Mouse (Mus musculus) 3134 (cell line): ENCODE data around the gene Gm45140.

Experiments used
- DNase-seq: peaks from one replicate; pipeline ENCODE4 v3.0.0-alpha.2; 2011; ENCODE audit warnings: low spot score; ENCODE audit not compliant: insufficient read length; ENCODE audit errors: extremely low read depth

Gm45140 gene

DNA sequence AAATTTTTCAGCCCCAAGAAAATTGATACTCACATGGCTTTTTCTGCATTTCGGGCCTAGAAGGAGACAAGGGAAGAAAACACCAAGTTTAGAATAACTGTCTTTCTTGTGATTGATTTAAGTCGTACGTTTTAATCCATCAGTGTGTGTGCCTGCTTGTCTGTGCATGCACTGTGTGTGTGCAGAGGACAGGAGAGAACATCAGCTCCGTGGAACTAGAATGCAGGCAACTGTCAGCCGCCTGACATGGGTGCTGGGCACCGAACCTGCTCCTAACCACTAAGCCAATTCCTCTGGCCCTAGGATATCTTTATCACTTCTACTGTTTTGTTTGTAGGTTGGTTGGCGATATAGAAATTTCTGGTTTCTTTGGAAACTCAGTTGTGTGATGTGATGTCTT lies at the start of gene Gm45140:
Gene Gm45140 (minus strand): TSS at position 101 of the 400 bp plus-strand sequence.
- no peak for DNase-seq

DNA sequence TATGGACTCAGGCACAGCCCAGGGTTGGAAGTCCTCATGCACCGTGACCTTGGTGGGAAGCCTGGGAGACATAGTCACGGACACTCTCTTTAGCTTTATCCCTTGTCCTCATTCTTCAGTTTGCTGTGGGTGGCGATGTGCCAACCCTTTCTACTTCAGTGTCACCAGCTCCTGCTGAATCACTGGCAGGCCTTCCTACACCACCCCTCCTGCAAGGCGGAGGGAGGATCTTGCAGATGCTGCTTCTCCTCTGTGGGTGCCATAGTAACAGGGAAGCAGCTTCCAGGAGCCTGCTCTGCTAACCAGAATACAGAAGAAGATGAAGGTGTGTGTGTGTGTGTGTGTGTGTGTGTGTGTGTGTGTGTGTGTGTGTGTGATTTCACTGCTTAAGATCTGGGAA lies 47.2 kb upstream of the Gm45140 start:
- peak; percentile 48 for DNase-seq

DNA sequence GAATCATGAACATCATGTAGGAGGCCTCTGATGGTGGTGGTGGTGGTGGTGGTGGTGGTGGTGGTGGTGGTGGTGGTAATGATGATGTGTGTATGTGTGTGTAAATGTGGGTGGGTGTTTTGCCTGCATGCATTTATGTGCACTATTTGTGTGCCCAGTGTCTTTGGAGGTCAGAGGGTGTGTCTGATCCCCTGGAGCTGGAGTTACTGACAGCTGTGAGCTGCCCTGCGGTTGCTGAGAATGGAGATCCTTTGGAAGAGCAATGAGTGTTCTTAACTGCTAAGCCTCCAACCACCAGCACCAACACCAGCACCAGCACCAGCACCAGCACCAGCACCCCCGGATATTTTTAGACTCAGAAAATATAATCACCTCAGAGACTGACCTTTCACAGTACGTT lies 46.6 kb upstream of the Gm45140 start:
- no peak for DNase-seq

DNA sequence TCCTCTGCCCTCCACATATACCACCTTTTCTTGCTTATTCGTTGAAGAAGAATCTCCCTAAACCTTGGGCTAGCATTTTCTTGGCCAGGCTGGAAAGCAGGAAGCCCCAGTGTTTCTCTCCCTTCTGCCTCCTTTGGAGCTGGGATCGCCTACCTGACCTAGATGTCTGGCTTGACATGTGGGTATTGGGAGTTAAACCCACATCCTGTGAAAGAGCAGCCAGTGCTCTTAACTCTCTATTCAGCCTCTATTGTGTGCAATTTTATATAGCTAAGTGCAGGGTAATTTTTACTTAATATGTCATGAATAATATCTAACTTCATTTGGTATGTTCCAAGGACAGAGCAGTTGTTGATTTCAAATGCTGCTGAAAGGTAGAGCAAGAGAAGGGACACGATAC lies 44.0 kb upstream of the Gm45140 start:
- DNase-seq, result no peak

DNA sequence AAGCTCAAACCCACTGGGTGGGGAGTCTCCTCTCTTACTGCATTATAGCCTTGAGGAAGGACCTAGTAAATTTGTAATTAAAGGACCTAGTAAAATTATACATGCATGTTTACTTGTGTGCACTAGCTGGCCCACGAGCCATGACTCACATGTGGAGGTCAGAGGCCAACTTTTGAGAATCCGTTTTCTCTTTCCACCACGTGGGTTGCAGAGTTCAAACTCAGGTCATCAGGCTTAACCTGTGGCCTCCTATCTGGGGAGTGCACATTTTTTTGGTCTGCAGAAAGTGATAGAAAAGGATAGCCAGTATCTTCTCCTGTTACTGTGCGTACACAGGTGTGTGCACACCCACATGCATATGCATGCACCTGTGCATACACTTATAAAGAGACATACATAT lies 43.4 kb upstream of the Gm45140 start:
- no peak for DNase-seq

DNA sequence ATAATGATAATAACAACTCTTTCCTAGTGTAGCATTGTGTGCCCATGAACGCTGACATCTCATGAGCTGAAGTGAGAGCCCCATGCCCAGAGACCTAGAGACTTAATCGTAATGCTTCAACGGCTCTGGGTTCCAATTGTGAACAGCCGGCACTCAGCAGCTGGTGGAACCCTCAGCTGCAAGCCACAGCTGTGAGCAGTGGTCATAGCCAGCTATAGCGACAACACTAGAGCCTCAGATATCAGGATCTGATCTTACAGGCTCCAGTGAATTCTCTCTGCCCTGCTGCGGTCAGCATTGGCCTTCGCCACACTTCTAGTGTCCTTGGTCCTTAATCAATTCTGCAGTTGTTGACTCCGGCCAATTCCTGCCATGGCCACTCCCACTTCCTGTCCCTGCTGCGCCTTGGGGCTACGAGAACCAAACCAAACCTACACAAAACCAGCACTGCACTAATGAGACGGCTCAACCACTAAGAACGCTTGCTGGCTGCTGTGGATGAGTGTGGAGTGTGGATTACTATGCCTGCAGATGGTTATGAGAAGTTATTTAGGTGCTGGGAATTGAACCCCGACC lies 40.6 kb upstream of the Gm45140 start:
- no peak for DNase-seq

DNA sequence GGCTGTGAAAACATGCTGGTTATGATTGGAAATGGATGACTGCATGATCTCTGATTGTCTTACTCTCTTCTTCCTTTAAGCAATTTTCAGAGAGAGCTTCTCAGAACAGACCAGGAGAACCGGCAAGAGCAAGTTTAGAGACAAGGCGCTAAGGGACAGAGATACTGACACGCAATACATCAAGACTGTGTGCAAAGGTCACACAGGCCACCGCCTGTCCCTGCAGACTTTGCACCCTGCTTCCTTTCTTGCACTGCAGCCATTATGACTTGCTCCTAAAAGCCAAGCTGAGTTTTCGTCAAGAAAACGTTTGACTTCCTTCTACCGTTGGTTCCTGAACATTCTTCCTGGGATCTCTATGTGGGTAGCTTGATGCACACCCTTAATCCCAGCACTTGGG lies 40.0 kb upstream of the Gm45140 start:
- DNase-seq, result no peak

DNA sequence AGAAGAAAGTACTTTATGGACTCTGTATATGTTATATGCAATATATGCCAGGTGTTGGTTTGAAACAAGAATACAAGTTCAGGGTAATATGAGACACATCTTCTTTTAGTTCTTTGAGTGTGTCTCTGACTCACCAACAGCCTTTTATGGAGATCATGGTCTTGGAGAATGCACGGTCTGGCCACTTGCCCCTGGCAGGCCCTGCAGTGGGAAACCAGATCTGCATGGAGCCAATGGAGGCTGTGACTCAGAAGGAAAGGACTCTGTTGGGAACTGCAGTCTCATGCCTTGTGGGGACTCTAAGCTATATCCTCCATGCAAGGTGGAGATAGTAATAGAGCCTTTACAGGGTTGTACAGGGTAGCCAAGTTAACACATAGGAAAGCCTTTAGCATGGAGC lies 39.5 kb upstream of the Gm45140 start:
- peak; percentile 81 for DNase-seq

DNA sequence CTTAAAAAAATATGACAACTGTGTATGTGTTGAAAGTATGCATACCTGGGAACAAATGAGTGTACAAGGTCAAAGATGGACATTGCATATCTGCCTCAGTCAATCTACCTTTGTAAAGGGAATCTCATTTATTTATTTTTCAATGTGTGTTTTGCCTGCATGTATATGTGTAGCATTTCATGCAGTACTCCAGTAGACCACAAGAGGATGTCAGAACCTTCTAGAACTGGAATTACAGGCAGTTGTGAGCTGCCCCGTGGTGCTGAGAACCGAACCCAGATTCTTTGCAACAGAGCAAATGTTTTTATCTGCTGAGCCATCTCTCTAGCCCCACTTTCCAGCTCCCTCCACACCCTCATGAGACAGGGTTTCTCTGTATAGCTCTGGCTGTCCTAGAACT lies 38.4 kb upstream of the Gm45140 start:
- DNase-seq, result no peak

DNA sequence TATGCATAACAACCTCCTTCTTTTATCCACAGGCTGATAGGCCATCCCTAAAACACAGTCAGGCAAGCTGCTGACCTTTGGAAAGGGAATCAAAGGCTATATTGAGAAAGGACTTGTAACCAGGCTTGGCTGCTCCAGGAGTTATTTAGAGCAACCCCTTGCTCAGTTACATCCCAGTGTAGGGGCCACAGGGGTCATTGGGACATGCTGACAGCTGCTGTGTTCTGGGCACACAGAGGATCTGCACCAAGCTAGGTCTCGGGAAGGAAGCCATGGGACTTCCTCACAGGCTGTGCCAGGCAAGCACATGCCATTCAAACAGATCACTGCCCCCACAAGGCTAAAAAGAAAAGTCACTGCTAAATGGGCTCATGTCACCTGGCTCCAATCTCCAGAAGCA lies 37.5 kb upstream of the Gm45140 start:
- peak; percentile 36 for DNase-seq

DNA sequence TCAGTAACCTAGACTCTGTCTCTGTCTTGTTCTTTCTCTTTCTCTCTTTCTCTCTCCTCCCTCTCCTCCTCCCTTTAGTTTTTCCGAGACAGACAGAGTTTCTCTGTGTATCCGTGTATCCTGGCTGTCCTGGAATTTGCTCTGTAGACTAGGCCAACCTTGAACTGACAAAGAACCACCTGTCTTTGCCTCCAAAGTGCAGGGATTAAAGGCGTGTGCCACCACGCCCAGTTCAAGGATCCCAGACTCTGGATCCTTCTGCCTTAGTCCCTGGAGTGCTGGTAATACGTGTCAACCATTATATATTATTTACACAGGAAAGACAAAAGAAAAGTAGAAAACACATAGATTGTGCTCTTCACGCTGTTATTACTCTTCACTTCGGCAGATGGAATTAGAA lies 35.6 kb upstream of the Gm45140 start:
- no peak for DNase-seq

DNA sequence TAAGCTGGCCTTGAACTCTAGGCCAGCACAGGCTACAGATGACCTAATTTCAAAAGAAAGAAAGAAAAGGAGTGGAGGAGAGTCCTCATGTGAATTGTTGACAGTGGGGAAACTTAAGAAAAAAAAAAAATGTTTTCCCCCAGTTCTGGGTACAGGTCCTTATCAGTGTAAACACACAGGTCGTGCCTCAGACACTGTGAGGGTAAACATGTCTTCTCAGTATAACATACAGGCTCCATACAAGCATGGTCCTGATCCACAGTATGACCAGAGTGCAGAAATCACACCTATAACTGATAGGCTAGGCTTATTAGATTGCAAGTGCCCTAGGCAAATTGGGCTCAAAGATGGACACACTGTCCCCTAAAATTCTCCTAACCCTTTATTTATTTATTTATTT lies 34.8 kb upstream of the Gm45140 start:
- no peak for DNase-seq

DNA sequence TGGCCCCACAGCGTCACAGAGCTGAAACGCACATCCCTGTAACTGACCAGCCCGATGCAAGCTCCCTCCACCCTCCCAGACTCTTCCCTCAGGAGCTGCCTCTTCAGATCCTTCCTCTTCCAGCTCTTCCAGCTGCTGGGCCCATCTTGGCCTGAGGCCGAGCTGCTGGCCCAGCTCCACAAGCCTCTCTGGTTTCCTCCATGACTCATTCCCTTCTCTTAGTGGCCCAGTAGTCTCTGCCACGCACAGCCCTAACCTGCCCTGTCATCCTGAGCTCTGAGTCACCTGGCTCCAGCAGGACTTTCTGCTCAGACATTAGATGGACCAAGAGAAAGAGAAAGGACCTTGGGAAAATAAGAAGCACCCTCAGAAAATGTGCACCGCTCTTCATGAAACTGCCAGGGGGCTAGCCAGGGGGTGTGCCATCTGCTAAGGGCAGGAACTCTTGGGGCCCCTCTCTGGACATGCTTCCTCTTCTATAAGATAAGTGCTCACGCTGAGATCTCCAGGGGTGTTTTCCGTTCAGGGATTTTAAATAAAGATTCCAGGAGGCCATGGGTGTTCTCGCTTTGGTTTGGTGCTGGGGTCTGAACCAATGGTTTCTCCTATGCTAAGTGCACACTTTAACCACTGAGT lies 33.4 kb upstream of the Gm45140 start:
- peak; percentile 94 for DNase-seq

DNA sequence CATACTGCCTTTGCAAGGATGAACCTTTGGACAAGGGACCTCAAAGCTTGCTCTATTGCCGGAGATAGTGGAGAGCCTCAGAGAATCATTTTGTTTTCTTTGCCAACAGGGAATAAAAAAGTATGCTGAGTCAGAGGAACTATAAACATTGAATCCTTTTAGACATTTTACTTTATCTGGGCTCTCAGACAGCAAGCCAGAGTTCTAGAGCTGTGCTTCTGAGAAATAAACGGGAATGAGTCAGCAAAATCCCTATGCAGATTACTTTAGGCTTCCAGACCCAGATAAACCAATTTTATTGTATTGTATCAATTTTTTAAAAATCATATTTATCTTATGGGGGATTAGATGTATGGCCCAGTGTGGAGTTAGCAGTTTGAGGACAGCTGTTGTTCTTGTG lies 31.7 kb upstream of the Gm45140 start:
- DNase-seq, result no peak

DNA sequence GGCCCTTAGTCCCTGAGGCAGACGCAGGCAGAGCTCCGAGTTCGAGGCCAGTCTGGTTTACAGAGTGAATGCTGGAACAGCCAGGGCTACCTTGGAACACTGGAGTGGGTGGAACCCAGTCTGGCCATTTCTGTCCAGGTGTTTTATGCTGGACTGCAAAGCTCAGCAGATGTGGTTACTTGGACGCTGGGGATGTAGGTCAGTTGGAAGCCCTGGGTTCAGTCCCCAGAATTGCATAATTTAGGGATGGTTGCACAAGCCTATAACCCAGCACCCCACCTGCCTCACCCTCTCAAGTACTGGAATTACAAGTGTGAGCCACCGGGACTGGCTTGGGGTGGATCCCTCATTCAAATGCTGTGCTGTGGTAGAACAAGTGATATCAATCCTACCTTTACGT lies 30.6 kb upstream of the Gm45140 start:
- no peak for DNase-seq

DNA sequence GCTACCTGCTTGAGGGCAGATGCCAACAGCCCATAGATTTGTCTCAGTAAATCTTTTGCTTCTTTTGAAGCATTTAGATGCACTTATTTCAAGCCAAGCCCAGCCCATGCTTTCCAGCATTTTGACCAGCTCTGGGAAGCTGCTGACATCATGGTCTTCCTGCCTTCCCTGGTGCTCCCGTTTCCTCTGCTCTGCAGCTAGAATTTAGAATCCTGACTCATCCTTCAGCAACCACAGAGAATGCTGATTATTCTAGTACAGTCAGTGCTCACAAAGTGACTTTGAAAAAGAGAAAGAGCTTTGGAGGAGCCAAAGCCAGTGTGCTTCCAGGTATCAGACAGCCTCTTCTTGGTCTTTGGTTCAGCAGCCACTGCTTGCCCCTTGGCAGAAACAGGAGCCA lies 21.5 kb upstream of the Gm45140 start:
- peak; percentile 71 for DNase-seq

DNA sequence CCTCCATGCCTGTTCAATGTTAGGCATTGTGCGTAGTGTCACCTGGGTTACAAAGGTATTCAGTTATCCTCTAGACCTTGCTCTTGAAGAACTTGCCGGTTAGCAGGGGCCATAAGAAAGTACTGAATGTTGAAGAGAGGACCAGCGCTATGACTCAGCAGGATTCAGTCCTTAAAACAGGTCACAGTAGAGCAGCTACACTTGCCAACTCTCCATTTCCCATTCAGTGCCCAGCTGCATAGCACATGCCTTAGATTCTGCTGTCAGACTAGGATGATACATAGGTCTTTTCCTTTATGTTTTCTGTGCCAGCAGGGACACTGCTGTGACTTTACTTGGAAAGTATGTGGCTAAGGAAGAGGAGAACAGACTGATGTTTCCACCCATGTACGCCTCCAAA lies 17.9 kb upstream of the Gm45140 start:
- peak; percentile 47 for DNase-seq

DNA sequence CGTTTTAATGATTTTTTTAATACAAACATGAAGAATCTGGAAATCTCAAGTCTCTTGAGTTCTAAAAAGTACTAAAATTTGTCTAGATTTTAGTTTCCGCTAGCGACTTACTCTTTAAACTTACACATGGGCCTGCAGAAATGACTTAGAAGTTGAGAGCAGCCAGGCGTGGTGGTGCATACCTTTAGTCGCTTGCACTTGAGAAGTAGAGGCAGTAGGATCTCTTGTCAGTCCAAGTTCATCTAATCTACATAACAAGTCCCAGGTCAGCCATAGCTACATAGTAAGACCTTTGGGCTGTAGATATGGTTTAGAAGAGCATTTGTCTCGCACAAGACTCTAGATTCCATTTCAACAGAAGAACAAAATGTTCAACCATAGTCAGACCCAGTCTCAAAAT lies 16.3 kb upstream of the Gm45140 start:
- DNase-seq, result no peak

DNA sequence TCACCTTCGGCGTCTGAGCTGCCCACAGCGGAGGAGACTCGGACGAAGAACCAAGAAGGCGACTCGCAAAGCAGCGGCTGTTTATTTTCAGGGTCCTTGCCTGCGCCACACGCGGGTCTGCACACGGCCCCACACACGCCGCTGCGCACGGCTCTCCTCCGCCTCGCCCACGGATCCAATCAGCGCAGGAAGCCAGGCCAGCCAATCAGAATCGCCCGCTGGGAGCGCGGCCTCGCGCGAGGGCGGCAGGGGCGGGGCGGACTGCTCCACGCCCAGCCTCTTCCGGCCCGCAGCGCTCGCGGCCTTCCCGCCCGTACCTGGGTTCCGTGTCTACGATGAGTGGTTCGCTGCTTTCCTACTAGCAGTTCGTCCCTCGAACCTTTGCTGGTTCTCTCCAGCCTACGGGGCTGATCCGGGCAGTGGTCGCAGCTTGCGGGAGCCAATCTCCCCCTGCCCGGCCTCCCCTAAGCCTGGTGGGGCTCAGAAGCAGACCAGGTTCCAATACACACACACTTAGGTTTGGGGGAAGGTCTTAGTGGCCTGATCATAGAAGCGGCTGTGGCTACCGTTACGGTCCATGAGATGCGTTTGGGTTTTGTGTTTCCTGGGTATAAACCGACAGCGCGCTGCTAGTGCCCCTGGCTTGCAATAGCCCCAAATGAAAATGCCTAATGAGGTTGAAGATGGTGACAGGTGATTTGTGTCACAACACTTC lies 15.5 kb upstream of the Gm45140 start, which contains the start of gene Cnbp:
Gene Cnbp (minus strand): TSS at position 207 of the 715 bp plus-strand sequence.
- DNase-seq, result peak; percentile 96

DNA sequence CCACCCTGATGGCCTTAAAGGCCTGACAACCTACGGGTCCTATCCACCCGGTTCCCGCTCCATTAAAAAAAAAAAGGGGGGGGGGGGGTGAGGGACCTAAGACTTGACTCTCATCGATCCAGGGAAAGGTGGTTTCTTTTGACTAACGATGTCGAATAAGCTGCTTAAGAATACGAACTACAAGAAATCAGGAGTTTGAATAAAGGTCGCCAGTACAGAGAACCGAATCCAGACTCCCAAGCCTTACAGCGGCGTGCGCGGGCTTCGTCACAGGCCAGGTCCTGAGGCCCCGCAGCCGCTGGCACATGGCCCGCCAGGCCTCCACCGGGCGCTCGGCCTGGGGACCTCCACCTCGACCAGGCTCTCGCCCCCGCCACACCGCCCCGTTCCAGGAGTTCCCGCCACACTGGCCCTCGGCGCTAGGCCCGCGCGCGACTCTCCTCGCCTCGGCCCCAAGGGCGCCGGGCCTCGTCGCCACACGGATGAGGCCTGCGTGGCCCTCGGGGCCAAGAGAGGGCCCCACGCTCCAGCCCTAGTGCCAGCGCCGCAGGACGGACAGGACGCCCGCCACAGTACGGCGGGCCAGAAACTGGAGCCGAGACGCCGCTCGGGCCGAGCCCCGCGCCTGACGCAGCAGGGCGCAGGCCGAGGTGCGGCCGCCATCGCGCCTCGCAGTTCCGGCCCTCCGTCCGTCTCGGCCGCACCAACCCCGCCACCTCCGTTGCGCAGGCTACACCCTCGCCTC lies 14.7 kb upstream of the Gm45140 start:
- peak; percentile 68 for DNase-seq

DNA sequence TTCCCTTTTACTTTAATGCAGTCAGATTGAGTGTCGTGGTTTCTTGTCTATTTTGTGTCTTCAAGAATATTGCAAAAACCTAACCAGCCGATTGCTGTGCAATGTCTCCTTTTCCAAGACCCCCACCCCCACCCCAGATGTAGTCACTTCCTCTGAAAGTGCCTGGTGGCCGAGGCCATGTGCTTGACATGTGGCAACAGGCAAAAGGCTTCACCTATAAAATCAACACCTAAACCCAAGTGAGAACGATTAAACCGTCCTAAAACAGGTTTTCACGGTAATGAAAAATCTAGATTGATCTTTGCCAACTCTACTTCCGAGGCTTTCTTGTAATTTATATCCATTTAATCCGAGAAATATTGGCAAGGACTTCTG lies 14.2 kb upstream of the Gm45140 start:
- peak; percentile 32 for DNase-seq

DNA sequence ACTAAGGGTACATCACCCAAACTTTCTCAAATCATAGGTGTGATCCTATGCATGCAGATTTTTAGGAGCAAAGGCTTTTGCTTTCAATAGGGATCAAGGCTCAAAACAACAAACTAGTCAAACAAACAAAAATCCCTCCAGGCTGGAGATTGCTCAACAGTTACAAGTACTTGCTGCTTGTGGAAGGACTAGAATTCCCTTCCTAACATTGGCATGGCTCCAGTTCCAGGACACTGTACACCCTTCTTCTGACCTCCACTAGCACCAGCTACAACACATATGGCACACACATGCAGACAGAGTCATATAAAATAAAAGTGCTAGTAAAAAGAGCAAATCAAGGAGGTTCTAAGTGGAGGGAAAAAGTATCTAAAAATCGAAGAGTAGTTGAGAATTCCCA lies 11.2 kb upstream of the Gm45140 start:
- no peak for DNase-seq
